Mouse (Mus musculus): Measurements from ENCODE around the gene Dzip1. TPM values are rescaled to one million over a fixed set of nuclear protein-coding genes. Genes with fewer than 3 reads are reported as not detected.

Dzip1 gene
- total and polyA plus RNA-seq, 3 experiments: 0.16 to 0.83 (median 0.51) TPM

- H3K36me3 ChIP-seq (replicated peaks in 1 of 2; ENCODE audit: control insufficient read depth in 1 of 2, insufficient read depth in 1 of 2, low read length in 1 of 2): no peaks in the 10 kb centered on the region
- H3K27me3 ChIP-seq (replicated peaks): no peaks in the 10 kb centered on the region
- no peak overlapping the region for H3K4me2 ChIP-seq (ENCODE audit: insufficient read depth, low read depth, poor library complexity, severe bottlenecking)
- TF ChIP-seq CTCF (conservative IDR thresholded peaks at IDR 0.05 in 1 of 2, IDR thresholded peaks at IDR 0.05 in 1 of 2; ENCODE audit: low read depth in 2 of 2, low read length in 2 of 2): peak in 1 of 2 experiments; percentile 38; a peak in 2 of 4 replicates
- TF ChIP-seq MEF2A (IDR thresholded peaks at IDR 0.05; ENCODE audit: borderline replicate concordance, low read depth, low read length): no peak
- TF ChIP-seq ZNF384 (IDR thresholded peaks at IDR 0.05; ENCODE audit: low read depth, low read length): peak; percentile 81
- peak; percentile 11 for TF ChIP-seq RAD21 (IDR thresholded peaks at IDR 0.05; ENCODE audit: low read depth, low read length)
- TF ChIP-seq TBP (conservative IDR thresholded peaks at IDR 0.05; ENCODE audit: low read depth, low read length): no peak
- DNase-seq (ENCODE audit: extremely low read depth): no peak
- in situ Hi-C loops (cut with MboI; ENCODE audit: low pct_ligation_motif_present, low pct_unique_long_range_greater_than_20kb, low sequenced_read_pairs): no loop called here
- no peak overlapping the region for H3K27ac ChIP-seq (ENCODE audit: insufficient read depth, low read depth)
- no peak overlapping the region for H3K9ac ChIP-seq (ENCODE audit: insufficient read depth, low read depth)
- 0 out of 4 replicates have a peak, but pooled peaks cover 0 to 2% of the 10 kb centered on the region in 2 experiments for H3K4me1 ChIP-seq (ENCODE audit: control insufficient read depth in 1 of 2, insufficient read depth in 2 of 2)
- dilution Hi-C loops (cut with MboI; ENCODE audit: extremely low pct_ligation_motif_present, extremely low pct_unique_long_range_greater_than_20kb, low sequenced_read_pairs): no loop called here
- H3K79me2 ChIP-seq (replicated peaks; ENCODE audit: control insufficient read depth, extremely low read depth, insufficient read depth, poor library complexity, severe bottlenecking): no peaks in the 10 kb centered on the region
- no peaks in the 10 kb centered on the region for H3K9me3 ChIP-seq (replicated peaks; ENCODE audit: low read length)
- no peak overlapping the region for H3K4me3 ChIP-seq (replicated peaks in 1 of 3; ENCODE audit: low read depth in 2 of 3, low read length in 2 of 3, poor library complexity in 1 of 3)
These were observed 93.7 kb downstream of the Dzip1 start for GRCm38 (mm10) chr14:118831597-118831996.

- no peak overlapping the region for H3K9ac ChIP-seq (ENCODE audit: insufficient read depth, low read depth)
- TF ChIP-seq UBTF (IDR thresholded peaks at IDR 0.05; ENCODE audit: low read depth, low read length) (no peak), ZKSCAN1 (IDR thresholded peaks at IDR 0.05; ENCODE audit: borderline replicate concordance, low read depth, low read length) (no peak), JUND (conservative IDR thresholded peaks at IDR 0.05; ENCODE audit: low read depth, low read length) (no peak), MEF2A (IDR thresholded peaks at IDR 0.05; ENCODE audit: borderline replicate concordance, low read depth, low read length) (no peak), RCOR1 (conservative IDR thresholded peaks at IDR 0.05; ENCODE audit: low read depth, low read length) (no peak), SMC3 (IDR thresholded peaks at IDR 0.05; ENCODE audit: low read depth, low read length) (no peak), MXI1 (IDR thresholded peaks at IDR 0.05; ENCODE audit: low read depth, low read length) (no peak), JUN (IDR thresholded peaks at IDR 0.05; ENCODE audit: insufficient read depth, low read depth, low read length) (no peak), ZMIZ1 (IDR thresholded peaks at IDR 0.05; ENCODE audit: low read depth, low read length) (no peak), CHD1 (IDR thresholded peaks at IDR 0.05; ENCODE audit: low read depth, low read length) (no peak), PAX5 (IDR thresholded peaks at IDR 0.05; ENCODE audit: low read length) (no peak), MAFK (IDR thresholded peaks at IDR 0.05; ENCODE audit: insufficient replicate concordance, low read length) (no peak), ZNF384 (IDR thresholded peaks at IDR 0.05; ENCODE audit: low read depth, low read length) (no peak), POLR2AphosphoS2 (IDR thresholded peaks at IDR 0.05; ENCODE audit: low read depth, low read length) (no peak)
- H3K79me2 ChIP-seq (replicated peaks; ENCODE audit: control insufficient read depth, extremely low read depth, insufficient read depth, poor library complexity, severe bottlenecking): no peaks in the 10 kb centered on the region
- H3K4me1 ChIP-seq (ENCODE audit: control insufficient read depth in 1 of 2, insufficient read depth in 2 of 2): peaks cover 0 to 11% of the 10 kb centered on the region in 2 experiments; a peak in 2 of 4 replicates
- no peak overlapping the region for H3K27ac ChIP-seq (ENCODE audit: insufficient read depth, low read depth)
- H3K27me3 ChIP-seq (replicated peaks): no peaks in the 10 kb centered on the region
- DNase-seq (ENCODE audit: extremely low read depth): no peak
- no peaks in the 10 kb centered on the region for H3K9me3 ChIP-seq (replicated peaks; ENCODE audit: low read length)
- no peak overlapping the region for H3K4me2 ChIP-seq (ENCODE audit: insufficient read depth, low read depth, poor library complexity, severe bottlenecking)
- dilution Hi-C loops (cut with MboI; ENCODE audit: extremely low pct_ligation_motif_present, extremely low pct_unique_long_range_greater_than_20kb, low sequenced_read_pairs) (no loop called here), in situ Hi-C loops (cut with MboI; ENCODE audit: low pct_ligation_motif_present, low pct_unique_long_range_greater_than_20kb, low sequenced_read_pairs) (loop anchor here (10.0 kb wide), 1 partner anchor 85 kb away; no protein-coding TSS in a partner anchor)
- no peaks in the 10 kb centered on the region for H3K36me3 ChIP-seq (replicated peaks in 1 of 2; ENCODE audit: control insufficient read depth in 1 of 2, insufficient read depth in 1 of 2, low read length in 1 of 2)
- H3K4me3 ChIP-seq (replicated peaks in 1 of 3; ENCODE audit: low read depth in 2 of 3, low read length in 2 of 3, poor library complexity in 1 of 3): no peak overlapping the region
These were observed 95.7 kb downstream of the Dzip1 start for GRCm38 (mm10) chr14:118829331-118830095.

All from CH12.LX (cell line).